Mouse (Mus musculus): ENCODE measurements around the gene En1.

Gene En1

GRCm38 (mm10) chr1:120602031-120602730 is at the start of gene En1:
Gene En1 (plus strand): TSS chr1:120602418.
- DNase-seq (ENCODE audit: low spot score): peak; percentile 14

DNA sequence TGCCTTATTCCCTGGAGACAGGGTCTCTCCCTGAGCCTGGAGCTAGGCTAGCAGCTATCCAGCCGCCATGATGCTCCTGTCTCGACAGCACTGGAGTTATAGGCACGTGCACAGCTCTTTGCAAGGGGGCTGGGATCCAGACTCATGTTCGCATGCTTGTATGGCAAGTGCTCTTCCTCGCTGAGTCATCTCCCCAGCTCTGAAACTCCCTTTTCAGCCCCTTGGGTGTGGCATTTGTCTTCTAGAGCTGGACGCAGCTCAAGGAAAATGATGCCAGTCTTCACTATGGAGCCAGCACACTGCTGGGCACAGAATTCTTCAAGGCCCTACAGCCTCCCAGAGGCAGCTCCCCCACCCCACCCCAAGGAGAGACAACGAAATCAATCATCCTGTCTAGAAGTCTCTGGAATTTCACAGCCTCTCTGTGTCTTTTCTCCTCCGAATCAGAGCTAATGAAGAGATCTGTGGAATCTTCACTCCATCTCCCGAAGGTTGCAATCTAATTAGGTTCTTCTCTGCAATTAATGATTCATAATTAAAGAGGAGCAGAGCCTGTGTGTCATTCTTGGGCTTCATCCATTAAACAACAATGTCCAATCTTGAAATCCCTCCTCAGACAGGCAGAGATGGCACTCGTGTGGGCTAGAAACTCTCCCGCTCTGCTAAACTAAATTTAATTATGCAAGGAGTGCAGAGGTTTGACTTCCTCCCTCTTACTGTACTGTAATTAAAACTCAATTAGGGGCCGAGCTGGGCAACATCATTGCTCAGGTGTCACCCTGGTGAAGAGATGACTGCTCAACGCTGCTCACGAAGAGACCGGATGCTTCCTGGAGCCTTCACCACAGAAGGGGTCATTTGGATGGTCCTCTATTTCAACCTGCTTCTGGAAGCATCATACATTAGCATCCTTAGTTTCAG is 45.0 kb upstream of the En1 start:
- DNase-seq (ENCODE audit: low spot score): no peak

GRCm38 (mm10) chr1:120558341-120559285 is 43.6 kb upstream of the En1 start:
- no peak for DNase-seq (ENCODE audit: low spot score)

DNA sequence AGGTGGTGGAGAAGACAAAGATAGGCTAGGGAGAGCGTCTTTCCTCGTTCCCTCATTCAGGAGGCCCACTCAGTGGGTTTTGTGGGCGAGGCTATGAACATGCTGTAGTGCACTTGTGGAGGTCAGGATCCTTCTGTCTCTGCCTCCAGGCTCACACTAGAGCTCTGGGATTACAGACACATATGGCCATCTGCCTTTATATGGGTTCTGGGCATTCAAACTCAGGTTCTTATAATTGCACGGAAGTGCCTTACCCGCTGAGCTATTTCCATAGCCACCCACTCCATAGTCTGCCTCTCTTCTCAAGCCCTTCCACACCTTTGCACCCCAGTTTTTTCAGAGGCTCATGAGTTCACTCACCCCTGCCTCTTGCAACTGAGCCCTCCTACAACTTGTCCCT is 42.3 kb upstream of the En1 start:
- no peak for DNase-seq (ENCODE audit: low spot score)

DNA sequence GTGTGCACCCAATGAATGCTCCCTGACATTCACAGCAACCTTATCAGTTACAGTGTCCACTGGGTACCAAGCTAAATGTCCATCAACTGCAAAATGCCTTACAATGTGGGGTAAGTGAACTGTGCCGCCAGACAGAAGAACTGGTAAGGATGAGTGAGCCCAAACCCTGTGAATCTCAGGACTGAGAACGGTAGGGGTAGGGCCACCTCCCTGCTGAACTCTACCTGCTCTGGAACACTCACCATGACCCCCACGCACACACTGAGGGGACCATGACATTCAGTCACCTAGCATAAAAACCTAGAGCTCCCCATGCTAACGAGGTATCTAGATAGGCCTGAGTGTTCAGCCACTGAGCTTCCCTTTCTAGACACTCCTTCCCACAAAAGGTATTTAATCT is 20.9 kb upstream of the En1 start:
- no peak for DNase-seq (ENCODE audit: low spot score)

DNA sequence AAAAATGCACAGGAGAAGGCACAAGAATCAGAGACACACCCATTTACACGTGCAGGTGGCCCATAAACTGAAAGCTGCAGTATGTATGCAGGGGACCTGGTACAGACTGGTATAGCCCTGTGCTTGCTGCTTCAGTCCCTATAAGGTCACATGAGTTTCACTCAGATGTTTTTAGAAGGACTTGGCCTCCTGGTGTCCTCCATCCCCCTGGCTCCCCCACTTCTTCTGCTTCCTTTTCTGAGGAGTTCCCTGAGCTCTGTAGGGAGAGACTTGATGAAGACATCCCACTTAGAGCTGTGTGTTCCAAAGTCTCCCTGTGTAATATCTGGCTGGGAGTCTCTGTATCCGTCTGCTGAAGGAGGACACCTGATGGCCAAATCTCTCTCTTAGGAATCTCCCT is 16.7 kb upstream of the En1 start:
- DNase-seq (ENCODE audit: low spot score): no peak

DNA sequence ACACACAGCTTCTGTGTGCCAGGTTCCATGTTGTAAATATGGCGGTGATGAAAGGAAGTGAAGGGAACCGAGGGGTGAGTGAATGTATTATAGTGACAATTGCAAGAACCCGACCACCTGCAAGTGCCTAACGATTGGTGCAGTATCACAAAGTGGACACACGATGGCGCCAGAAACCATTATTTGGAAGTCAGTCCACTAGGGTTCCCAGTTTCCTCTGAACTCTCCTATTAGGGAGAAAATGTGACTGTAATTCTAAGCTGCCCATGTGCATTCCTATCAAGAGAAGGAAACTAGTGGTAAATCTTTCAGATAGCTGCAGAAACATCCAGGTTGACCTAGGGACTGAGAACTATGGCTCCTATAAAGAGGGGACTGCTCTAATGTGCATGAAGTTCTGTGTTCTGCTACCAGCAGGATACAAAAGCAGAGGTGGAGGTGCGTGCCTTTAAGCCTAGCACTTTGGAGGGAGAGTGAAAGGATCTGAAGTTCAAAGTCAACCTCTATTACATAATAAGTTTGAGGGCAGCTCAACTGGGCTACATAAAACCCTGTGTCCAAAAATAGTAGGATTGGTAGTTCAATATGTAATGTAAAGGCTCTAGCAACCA is 15.6 kb upstream of the En1 start:
- DNase-seq (ENCODE audit: low spot score): peak; percentile 60

DNA sequence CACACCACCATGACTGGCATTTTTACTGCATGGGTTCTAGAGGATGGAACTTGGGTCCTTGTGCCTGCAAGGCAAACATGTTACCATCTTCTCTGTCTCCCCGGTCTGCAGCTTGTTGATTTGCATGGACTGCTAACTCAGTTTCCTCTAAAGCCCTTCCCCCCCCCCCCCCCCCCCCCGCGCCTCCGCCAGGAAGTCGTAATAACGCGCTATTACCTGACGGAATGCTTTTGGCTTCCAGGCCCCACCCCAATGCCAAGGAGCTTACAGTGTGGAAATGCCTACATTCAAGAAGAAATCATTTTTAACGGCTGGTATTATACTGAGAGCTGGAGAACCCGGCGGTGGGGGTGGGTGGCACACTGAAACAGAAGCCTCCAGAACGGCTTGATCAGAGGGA is 14.8 kb upstream of the En1 start:
- no peak for DNase-seq (ENCODE audit: low spot score)

DNA sequence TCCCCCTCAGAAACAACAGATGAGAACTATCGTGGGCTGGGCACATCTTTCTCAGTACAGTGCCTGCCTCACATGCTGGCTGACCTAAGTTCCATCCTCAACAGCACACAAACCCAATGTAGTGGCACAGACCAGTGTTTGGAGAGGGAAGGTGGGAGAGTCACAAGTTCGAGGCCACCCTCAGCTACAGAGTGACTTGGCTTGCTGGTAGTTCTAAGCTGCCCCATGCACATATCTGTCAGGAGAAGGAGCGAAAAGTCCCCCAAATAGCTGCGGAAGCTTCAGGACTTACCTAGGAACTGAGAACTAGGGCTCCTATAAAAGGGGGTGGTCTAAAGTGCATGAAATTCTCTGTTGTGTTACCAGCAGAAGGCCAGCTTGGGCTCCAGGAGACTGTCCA is 14.3 kb upstream of the En1 start:
- DNase-seq (ENCODE audit: low spot score): no peak

DNA sequence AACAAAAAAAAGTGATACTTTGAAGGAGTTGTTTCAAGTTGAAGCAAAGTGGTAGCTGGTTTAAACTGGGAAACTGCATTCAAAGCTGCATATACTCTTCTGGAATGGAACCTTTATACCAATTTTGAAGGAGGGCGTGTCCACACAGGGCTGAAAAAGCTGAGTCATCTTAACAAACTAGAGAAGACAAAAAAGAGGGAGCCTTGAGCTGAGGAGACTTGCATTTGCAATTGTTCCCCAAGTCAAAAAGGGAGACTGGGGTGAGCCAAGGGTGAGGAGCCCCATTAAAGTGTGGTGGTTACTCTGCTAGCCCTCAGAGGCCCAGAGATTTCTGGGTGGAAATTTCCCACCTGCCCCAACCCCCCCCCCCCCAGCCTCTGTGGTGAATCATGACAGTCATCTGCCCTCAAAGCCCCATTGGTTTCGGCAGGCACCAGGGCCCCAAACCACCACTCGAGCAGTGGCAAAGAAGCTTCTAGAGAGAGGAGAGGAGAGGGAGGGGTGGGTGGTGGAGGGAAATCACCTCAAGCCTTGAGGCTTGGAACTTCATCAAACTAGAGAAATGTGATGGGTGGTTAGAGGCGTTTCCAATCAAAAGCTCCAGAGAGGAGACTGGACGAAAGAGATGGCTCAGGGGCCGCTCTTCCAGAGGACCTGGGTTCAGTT is 13.7 kb upstream of the En1 start:
- DNase-seq (ENCODE audit: low spot score): no peak

DNA sequence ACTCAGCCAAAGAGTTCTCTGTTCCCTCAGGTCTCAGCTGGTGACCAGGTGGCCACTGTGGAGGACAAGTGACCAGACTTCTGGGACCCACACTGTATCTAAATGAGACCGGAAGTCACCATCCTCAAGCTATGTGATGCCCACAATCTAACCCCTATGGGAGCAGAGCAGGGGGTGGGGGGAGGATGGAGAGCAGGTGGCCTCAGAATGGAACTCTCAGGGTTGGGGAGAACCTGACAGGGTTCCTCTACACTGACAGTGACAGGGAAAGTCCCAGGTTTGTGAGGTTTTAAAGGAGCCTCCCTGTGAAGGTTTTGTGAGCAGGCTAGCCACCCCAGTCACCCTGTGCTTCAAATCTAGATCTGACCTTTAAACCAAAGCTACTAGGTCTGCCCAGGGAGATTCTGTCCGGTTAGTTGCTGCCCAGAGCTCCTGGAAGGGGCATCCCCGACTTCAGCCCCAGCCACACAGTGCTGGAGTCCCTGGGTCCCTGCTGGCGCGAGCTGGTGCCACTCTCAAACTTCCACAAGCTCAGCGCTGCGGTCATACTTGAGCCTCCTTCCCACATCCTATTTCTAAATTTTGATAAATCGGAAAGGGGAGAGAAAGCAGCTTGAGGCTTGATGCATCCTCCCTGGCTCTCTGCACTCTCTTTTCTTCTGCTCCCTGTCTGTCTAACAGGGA is 8.8 kb upstream of the En1 start:
- DNase-seq (ENCODE audit: low spot score): no peak

DNA sequence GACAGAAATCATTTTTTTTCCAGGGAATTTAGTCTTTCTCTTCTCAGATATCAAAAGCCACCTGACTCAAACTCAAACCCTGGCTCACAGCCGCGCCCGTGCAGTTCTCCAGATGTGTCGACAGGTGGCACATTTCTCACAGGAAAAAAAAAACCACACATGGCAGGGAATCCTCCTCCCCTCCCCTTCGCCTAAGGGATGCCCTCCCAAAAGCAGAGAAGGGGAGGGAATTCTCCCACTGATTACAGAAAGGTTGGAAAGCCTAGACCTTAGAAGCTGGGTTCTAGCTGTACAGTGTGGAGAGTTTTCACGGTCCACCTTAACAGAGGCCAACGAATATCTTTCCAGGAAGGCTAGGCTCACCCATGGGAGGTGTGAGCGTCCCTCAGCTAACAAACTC is 7.6 kb upstream of the En1 start:
- DNase-seq (ENCODE audit: low spot score): no peak

- no peak for DNase-seq (ENCODE audit: low spot score)
These were observed 6.6 kb upstream of the En1 start for GRCm38 (mm10) chr1:120595471-120596240.

DNA sequence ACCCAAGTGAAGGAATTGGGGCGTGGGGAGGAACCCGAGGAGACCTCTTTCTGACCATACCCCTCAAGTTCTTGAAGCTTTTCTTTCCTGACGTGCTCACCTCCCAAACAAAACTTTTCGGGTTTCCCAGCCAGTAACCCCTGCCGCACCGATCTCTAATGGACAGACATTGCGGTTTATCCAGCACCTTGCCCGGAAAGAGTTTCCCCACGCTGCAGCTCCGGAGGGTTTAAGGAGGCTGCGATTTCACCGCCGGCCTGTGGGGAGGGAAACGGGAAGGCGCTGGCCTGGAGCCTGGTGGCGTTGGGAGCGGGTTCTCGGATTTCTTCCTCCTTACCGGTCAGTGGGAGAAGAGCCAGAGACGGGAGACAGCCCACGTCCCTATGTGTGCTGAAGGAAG is 5.9 kb upstream of the En1 start:
- peak; percentile 25 for DNase-seq (ENCODE audit: low spot score)

DNA sequence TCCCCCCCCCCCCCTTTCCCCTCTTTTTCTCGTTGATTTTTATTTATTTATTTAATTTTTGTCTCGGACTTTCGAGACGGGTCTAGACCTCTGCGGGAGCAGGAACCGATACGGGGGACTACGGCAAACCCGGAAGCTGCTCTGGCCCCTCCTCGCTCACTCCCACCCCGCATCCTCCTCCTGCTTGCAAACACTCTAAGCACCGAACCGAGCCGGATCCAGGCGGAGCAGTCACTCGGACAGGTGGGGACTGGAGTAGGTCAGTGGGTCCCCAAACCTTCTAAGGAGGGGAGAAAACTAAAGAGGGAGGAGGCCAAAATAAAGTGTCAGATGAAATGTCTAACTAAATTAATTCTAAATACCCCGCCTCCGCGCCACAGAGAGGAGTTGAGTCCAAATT is 5.4 kb upstream of the En1 start:
- DNase-seq (ENCODE audit: low spot score): no peak

DNA sequence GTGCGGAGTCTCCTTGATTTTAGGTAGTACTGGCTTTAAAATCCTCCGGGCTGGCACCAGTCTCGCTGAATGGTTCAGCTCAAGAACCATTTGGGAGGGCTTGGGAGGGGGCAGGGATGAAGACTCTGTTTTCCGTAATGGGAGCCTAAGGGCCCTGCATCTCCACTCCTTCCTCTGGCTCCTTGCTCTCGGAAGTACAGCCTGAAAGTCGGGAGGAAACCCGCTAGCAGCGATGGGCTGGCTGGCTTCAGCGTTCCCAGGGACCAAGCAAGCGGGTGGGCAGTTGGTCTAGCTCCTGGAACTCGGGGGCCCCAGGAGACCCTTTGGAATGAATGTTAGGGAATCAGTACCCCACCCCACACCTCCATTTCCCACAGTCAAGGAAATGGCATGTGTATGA is 4.9 kb upstream of the En1 start:
- no peak for DNase-seq (ENCODE audit: low spot score)

GRCm38 (mm10) chr1:120598196-120598940 is 3.9 kb upstream of the En1 start:
- DNase-seq (ENCODE audit: low spot score): no peak

DNA sequence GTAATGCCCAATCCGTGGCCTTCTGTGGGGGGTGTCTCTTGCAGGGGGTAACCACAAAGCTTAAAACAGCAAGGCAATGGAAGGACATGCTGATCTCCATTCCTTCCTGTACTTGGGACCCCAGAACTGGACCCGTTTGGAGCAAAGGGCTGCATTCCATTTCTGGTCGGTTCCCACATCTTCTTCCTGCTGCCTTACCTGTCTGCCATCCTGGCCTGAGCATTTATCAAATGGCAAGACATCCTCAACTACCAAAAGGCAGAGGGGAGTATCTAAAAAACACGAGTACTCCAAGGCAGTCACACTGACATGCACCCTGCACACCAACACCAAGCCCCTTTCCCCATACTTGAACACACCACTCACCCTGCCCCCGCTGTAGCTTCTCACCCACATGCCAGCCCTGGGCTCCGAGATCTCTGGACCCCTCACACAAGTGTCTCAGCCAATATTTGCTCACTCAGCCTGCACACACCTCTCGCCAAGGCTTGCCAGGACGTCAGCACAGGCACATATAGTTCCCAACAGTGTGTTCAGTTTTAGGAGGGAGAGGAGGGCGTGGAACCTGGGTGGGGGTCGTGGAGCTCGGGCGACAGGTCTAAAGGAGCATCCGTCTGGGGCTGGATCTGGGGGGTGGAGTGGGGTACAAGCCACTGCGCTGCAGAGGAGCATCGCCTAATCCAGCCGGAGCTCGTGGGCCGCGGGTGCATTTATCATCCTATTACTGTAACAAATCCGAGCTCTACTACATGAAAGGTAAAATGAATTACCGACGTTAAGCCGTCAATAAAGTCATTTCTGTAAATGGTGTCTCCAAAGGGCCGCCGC is 2.7 kb upstream of the En1 start:
- no peak for DNase-seq (ENCODE audit: low spot score)

DNA sequence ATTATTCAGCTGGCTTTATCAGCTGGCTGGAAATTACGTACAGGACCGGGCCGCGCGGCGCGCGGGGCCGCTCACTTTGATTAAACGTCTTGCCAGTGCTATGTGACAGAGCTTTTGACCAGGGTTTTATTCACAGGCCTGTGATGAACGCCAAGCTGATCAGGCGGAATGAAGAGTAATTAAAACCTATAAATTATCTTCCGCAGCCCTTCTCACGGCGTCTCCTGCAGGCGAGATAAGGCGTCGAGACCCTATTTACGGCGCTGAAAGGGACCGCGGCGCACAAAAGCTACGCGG is 2.1 kb upstream of the En1 start:
- no peak for DNase-seq (ENCODE audit: low spot score)

All from urinary bladder, postnatal 14 days (tissue).